Mouse (Mus musculus) liver, postnatal 0 days (tissue): Measurements from ENCODE around the gene Olfr101. TPM values are rescaled to one million over a fixed set of nuclear protein-coding genes. Genes with fewer than 3 reads are reported as not detected.

ENCODE experiments used
- ATAC-seq: fragments of 200-750 bp; cut with Nextera tagmentation; 2 replicates; pipeline ENCODE4 v1.8.0; 2017; ENCODE audit warnings: mild to moderate bottlenecking, moderate library complexity
- DNase-seq: peaks from one replicate; pipeline ENCODE4 v3.0.0-alpha.2; 2016
- H3K27ac ChIP-seq: fragments of 300-500 bp; sonication (generic); 2 replicates; pipeline ENCODE4 v1.5.1; 2014; ENCODE audit warnings: antibody characterized with exemption, moderate library complexity, mild to moderate bottlenecking, low read depth
- H3K27me3 ChIP-seq: fragments of 300-500 bp; sonication (generic); 2 replicates; pipeline ENCODE4 v1.6.1; 2014; ENCODE audit warnings: low read length, control low read depth, mixed read lengths; ENCODE audit not compliant: insufficient read depth
- H3K36me3 ChIP-seq: fragments of 300-500 bp; sonication (generic); replicated peaks from 2 replicates; pipeline ENCODE4 v1.6.1; 2014; ENCODE audit warnings: mild to moderate bottlenecking, control low read depth, low read length, moderate library complexity, mixed read lengths; ENCODE audit not compliant: insufficient read depth
- H3K4me1 ChIP-seq: fragments of 300-500 bp; sonication (generic); 2 replicates; pipeline ENCODE4 v1.6.1; 2014; ENCODE audit warnings: antibody characterized with exemption, mild to moderate bottlenecking, control low read depth; ENCODE audit not compliant: insufficient read depth
- H3K4me2 ChIP-seq: fragments of 300-500 bp; sonication (generic); 2 replicates; pipeline ENCODE4 v1.6.1; 2014; ENCODE audit warnings: low read depth, mild to moderate bottlenecking, low read length, moderate library complexity, mixed read lengths
- H3K4me3 ChIP-seq: fragments of 300-500 bp; sonication (generic); 2 replicates; pipeline ENCODE4 v1.5.1; 2014; ENCODE audit warnings: low read depth, low read length
- H3K9ac ChIP-seq: fragments of 300-500 bp; sonication (generic); replicated peaks from 2 replicates; pipeline ENCODE4 v1.6.1; 2014; ENCODE audit warnings: mild to moderate bottlenecking, moderate library complexity
- H3K9me3 ChIP-seq: fragments of 300-500 bp; sonication (generic); 2 replicates; pipeline ENCODE4 v1.6.1; 2016; ENCODE audit warnings: mild to moderate bottlenecking, control low read depth, low read length, mixed read lengths
- CTCF ChIP-seq: sonication (generic); IDR thresholded peaks from 2 replicates; pipeline ENCODE4 v1.5.1; 2016; ENCODE audit warnings: antibody characterized with exemption, low read depth
- EP300 ChIP-seq: IDR thresholded peaks from 2 replicates; pipeline ENCODE4 v1.6.1; 2016; ENCODE audit warnings: antibody characterized with exemption, low read depth, mild to moderate bottlenecking
- WGBS: fragments of 180-500 bp; shearing (Covaris S2); extraction: QIAGEN DNeasy Blood & Tissue Kit; methylation state at CpG from one replicate; pipeline ENCODE4 v1.1.7; 2014; ENCODE audit not compliant: insufficient replicate concordance; 5-methylcytosine and 5-hydroxymethylcytosine counted together
- polyA plus RNA-seq: library from polyadenylated mRNA; unstranded; fragments of >200 nt; fragmentation: Nextera tagmentation; extraction: Ambion mirVana; gene quantifications from 2 replicates; pipeline ENCODE4 v1.2.1, GENCODE M21; 2015

Gene Olfr101
- not detected in 2 replicates for polyA plus RNA-seq

- no peaks in the 10 kb centered on the region for H3K9me3 ChIP-seq
- TF ChIP-seq EP300, result no peak
- no peaks in the 10 kb centered on the region for H3K36me3 ChIP-seq
- H3K27ac ChIP-seq, result no peak within 1 kb of the TSS
- DNase-seq (no peak), ATAC-seq (no peak)
- WGBS, result 63% methylated on average over 4 of the region's 4 CpGs
- H3K27me3 ChIP-seq, result no peaks in the 10 kb centered on the region
- no peak within 1 kb of the TSS for H3K4me2 ChIP-seq
- no peak within 1 kb of the TSS for H3K4me3 ChIP-seq
- H3K4me1 ChIP-seq, result no peaks in the 10 kb centered on the region
- H3K9ac ChIP-seq, result no peak within 1 kb of the TSS
Observed at GRCm38 (mm10) chr17:37304213-37304612, at the start of gene Olfr101. TSS of gene Olfr101 (minus strand) at chr17:37304313.

DNA sequence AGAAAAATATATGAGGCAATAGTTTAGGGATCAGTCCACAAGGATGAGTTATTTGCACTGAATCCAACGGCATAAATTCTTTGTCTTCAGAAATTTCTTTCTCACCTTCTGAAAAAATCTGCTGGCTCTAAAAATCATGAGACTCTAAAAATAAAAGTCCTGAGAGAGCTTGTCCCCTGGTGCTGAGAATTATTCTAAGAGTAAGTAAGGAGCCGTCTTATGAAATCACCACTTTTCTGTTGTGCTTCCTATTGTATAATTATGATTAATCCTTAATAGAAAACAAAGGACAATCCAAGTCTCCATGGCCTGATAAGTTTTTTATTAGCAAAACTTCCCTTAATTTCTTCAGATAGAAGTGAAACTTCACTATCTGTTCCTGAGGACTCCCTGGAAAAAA is 35.5 kb upstream of the Olfr101 start, which contains the start of gene Olfr103:
TSS of gene Olfr103 (minus strand) at position 101 of the 400 bp plus-strand sequence.
- TF ChIP-seq CTCF (no peak), EP300 (no peak)
- Histone ChIP-seq H3K36me3 (no peaks in the 10 kb centered on the region), H3K4me2 (no peak within 1 kb of the TSS), H3K4me3 (no peak within 1 kb of the TSS), H3K9me3 (no peaks in the 10 kb centered on the region), H3K4me1 (no peaks in the 10 kb centered on the region), H3K9ac (no peak within 1 kb of the TSS), H3K27ac (no peak within 1 kb of the TSS), H3K27me3 (no peaks in the 10 kb centered on the region)
- WGBS, result 79% methylated on average over 2 of the region's 2 CpGs
- DNase-seq (no peak), ATAC-seq (no peak)

DNA sequence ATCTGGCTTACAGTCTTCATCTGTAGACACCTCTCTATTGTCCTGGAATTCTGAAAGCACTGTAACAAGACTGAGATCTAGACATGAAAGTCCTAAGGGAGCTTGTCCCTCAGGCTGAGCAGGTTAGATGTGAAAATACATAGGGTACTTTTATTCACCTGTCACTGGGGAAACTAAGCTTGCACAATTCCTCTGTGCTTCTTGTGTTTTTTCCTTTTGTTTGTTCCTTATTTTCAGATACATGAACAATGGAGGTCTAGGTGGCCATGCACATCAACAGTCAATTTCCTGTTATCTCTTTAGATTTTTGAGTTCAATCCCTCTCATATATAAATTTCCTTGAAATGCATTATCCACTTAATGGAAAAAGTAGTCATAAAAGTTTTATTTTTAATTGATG is 12.8 kb upstream of the Olfr101 start, which contains the start of gene Olfr102:
TSS of gene Olfr102 (minus strand) at position 101 of the 400 bp plus-strand sequence.
- no peaks in the 10 kb centered on the region for H3K4me1 ChIP-seq
- ATAC-seq, result no peak
- H3K4me2 ChIP-seq, result no peak within 1 kb of the TSS
- no peaks in the 10 kb centered on the region for H3K27me3 ChIP-seq
- TF ChIP-seq CTCF, result no peak
- TF ChIP-seq EP300, result no peak
- H3K36me3 ChIP-seq, result no peaks in the 10 kb centered on the region
- H3K9me3 ChIP-seq, result no peaks in the 10 kb centered on the region
- no peak within 1 kb of the TSS for H3K27ac ChIP-seq
- no peak within 1 kb of the TSS for H3K9ac ChIP-seq
- DNase-seq, result no peak
- no peak within 1 kb of the TSS for H3K4me3 ChIP-seq

DNA sequence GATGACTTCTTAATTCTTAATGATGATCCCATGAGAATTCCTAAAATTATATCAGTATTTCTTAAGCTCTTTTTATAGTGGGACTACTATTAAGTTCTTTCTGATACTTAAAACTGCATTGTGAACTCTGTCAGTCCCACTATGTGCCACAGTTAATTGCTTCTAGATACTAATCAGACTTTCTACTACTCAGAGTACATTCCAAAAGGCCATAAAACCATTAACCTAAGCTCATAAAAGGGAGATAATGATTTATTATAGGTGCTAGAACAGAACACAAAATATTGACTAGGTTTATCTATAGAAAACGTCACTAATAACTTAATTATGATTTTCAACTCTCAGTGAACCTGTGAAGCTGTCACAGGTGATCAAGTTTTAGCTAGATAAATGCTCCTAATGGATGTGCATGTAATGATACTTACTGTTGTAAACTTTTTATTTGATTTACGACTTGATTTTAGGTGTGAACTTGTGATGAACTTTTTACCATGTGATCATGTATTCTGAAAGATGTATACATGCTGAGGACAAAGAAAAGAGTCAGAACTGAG is 6.1 kb upstream of the Olfr101 start:
- H3K36me3 ChIP-seq, result no peaks in the 10 kb centered on the region
- no peak for ATAC-seq
- H3K4me1 ChIP-seq, result no peaks in the 10 kb centered on the region

DNA sequence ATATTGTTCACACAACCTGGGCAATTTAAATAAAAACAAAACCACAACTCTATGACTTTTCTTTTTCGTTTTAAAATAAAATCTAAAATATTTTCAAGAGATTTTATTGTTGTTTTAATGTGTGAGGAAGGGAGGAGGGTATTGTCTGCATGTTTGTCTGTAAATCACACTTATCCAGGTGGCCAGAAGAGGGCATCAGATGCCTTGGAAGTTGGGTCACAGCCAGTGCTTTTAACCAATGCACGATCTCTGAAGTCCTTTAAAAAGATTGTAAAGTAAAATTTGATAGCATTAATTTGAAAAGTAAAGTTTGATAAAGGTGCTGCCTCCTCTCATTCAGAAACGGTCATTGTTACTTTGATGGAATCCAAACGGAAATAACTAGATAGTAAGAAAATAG is 4.4 kb upstream of the Olfr101 start:
- DNase-seq (no peak), ATAC-seq (no peak)
- WGBS, result 37% methylated on average over 4 of the region's 4 CpGs
- Histone ChIP-seq H3K36me3 (no peaks in the 10 kb centered on the region), H3K4me3 (no peak overlapping the region), H3K27ac (no peak overlapping the region), H3K4me1 (no peaks in the 10 kb centered on the region), H3K27me3 (no peaks in the 10 kb centered on the region), H3K4me2 (no peak overlapping the region), H3K9me3 (no peaks in the 10 kb centered on the region), H3K9ac (no peak overlapping the region)
- TF ChIP-seq CTCF (no peak), EP300 (no peak)

More for the DNA sequence above, 6.1 kb upstream of the Olfr101 start:
- DNase-seq, result no peak
- no peaks in the 10 kb centered on the region for H3K9me3 ChIP-seq
- WGBS, result 38% methylated on average over 2 of the region's 2 CpGs
- no peak overlapping the region for H3K4me3 ChIP-seq
- no peak overlapping the region for H3K27ac ChIP-seq
- no peak for TF ChIP-seq CTCF
- no peak for TF ChIP-seq EP300
- H3K9ac ChIP-seq, result no peak overlapping the region
- H3K4me2 ChIP-seq, result no peak overlapping the region
- H3K27me3 ChIP-seq, result no peaks in the 10 kb centered on the region

- Histone ChIP-seq H3K9ac (no peak within 1 kb of the TSS), H3K27me3 (no peaks in the 10 kb centered on the region), H3K4me3 (no peak within 1 kb of the TSS), H3K9me3 (no peaks in the 10 kb centered on the region), H3K4me2 (no peak within 1 kb of the TSS), H3K4me1 (no peaks in the 10 kb centered on the region), H3K27ac (no peak within 1 kb of the TSS), H3K36me3 (no peaks in the 10 kb centered on the region)
- ATAC-seq, result no peak
- 70% methylated on average over 1 of the region's 1 CpGs for WGBS
- no peak for TF ChIP-seq CTCF
- TF ChIP-seq EP300, result no peak
- no peak for DNase-seq
Observed at GRCm38 (mm10) chr17:37283360-37283759, 20.8 kb downstream of the Olfr101 start, which contains the start of gene Olfr99. TSS of gene Olfr99 (minus strand) at chr17:37283460.

GRCm38 (mm10) chr17:37280331-37280730 is 23.8 kb downstream of the Olfr101 start:
- no peak overlapping the region for H3K27ac ChIP-seq
- H3K4me3 ChIP-seq, result no peak overlapping the region
- H3K36me3 ChIP-seq, result no peaks in the 10 kb centered on the region
- no peak for ATAC-seq
- no peak overlapping the region for H3K9ac ChIP-seq
- no peak overlapping the region for H3K4me2 ChIP-seq
- H3K9me3 ChIP-seq, result no peaks in the 10 kb centered on the region
- DNase-seq, result no peak
- TF ChIP-seq EP300 (no peak), CTCF (no peak)
- 70% methylated on average over 1 of the region's 1 CpGs for WGBS
- no peaks in the 10 kb centered on the region for H3K4me1 ChIP-seq
- H3K27me3 ChIP-seq, result no peaks in the 10 kb centered on the region
